Mouse (Mus musculus) MEL (cell line): ENCODE measurements around the gene Mmel1. TPM values are rescaled to one million over a fixed set of nuclear protein-coding genes. Genes with fewer than 3 reads are reported as not detected.

ENCODE experiments used
- DNase-seq: peaks from one replicate; pipeline ENCODE4 v3.0.0; 2011; ENCODE audit warnings: low read depth, low spot score
- H3K27ac ChIP-seq: 2 replicates; pipeline ENCODE4 v1.5.1; 2012; ENCODE audit warnings: low read depth, mild to moderate bottlenecking, control low read depth, low read length, moderate library complexity; ENCODE audit not compliant: control insufficient read depth
- H3K27me3 ChIP-seq, 2 experiments: fragments of 150-350 bp in 1 of 2; sonication (generic) in 1 of 2; 2 replicates each; pipeline ENCODE4 v1.6.1; 2012; ENCODE audit warnings: low read length in 2 of 2, mild to moderate bottlenecking in 2 of 2, improper control_type of control experiment in 1 of 2, moderate library complexity in 1 of 2; ENCODE audit not compliant: insufficient read depth in 2 of 2, control insufficient read depth in 1 of 2
- H3K36me3 ChIP-seq, 2 experiments: 2 replicates each; pipeline ENCODE4 v1.6.1; 2012 to 2014; ENCODE audit warnings: low read length in 2 of 2, improper control_type of control experiment in 1 of 2, inconsistent platforms in 1 of 2, mild to moderate bottlenecking in 1 of 2; ENCODE audit not compliant: insufficient read depth in 2 of 2, control insufficient read depth in 1 of 2
- H3K4me1 ChIP-seq, 2 experiments: fragments of 150-350 bp in 1 of 2; sonication (generic) in 1 of 2; 2 replicates each; pipeline ENCODE4 v1.6.1; 2012; ENCODE audit warnings: low read length in 2 of 2, improper control_type of control experiment in 1 of 2, mild to moderate bottlenecking in 1 of 2; ENCODE audit not compliant: insufficient read depth in 2 of 2, control insufficient read depth in 1 of 2
- H3K4me3 ChIP-seq, 2 experiments: fragments of 150-350 bp in 1 of 2; sonication (generic) in 1 of 2; 2 replicates each; pipeline ENCODE4 v1.5.1; 2012; ENCODE audit warnings: low read depth in 2 of 2, low read length in 2 of 2, mild to moderate bottlenecking in 2 of 2, moderate library complexity in 2 of 2, control low read depth in 1 of 2, improper control_type of control experiment in 1 of 2; ENCODE audit not compliant: control insufficient read depth in 1 of 2, insufficient read depth in 1 of 2
- H3K79me2 ChIP-seq: 2 replicates; pipeline ENCODE4 v1.6.1; 2012; ENCODE audit warnings: mild to moderate bottlenecking, low read length, moderate library complexity; ENCODE audit not compliant: control insufficient read depth, poor library complexity, insufficient read depth
- H3K9ac ChIP-seq: 2 replicates; pipeline ENCODE4 v1.6.1; 2012; ENCODE audit warnings: low read depth, mild to moderate bottlenecking, control low read depth, low read length, moderate library complexity; ENCODE audit not compliant: control insufficient read depth, poor library complexity, severe bottlenecking
- H3K9me3 ChIP-seq: fragments of 150-350 bp; sonication (generic); replicated peaks from 2 replicates; pipeline ENCODE4 v1.6.1; 2012; ENCODE audit warnings: mild to moderate bottlenecking, low read length, improper control_type of control experiment, moderate library complexity; ENCODE audit not compliant: insufficient read depth
- CHD1 ChIP-seq: IDR thresholded peaks from 2 replicates; pipeline ENCODE4 v1.6.1; 2012; ENCODE audit warnings: low read depth, mild to moderate bottlenecking, inconsistent platforms, low read length, improper control_type of control experiment
- CTCF ChIP-seq, 3 experiments: IDR thresholded peaks in 2 of 3; conservative IDR thresholded peaks in 1 of 3; 2 replicates each; pipeline ENCODE4 v1.5.1; 2011 to 2012; ENCODE audit warnings: low read length in 3 of 3, low read depth in 2 of 3, mild to moderate bottlenecking in 2 of 3, improper control_type of control experiment in 1 of 3, inconsistent platforms in 1 of 3, mixed read lengths in 1 of 3, moderate library complexity in 1 of 3; ENCODE audit not compliant: control insufficient read depth in 1 of 3, insufficient read depth in 1 of 3, poor library complexity in 1 of 3, severe bottlenecking in 1 of 3
- E2F4 ChIP-seq: IDR thresholded peaks from 2 replicates; pipeline ENCODE4 v1.6.1; 2011; ENCODE audit warnings: low read depth, low read length, improper control_type of control experiment, borderline replicate concordance
- ETS1 ChIP-seq: IDR thresholded peaks from 2 replicates; pipeline ENCODE4 v1.6.1; 2012; ENCODE audit warnings: low read depth, mild to moderate bottlenecking, inconsistent platforms, low read length, improper control_type of control experiment, moderate library complexity
- GATA1 ChIP-seq: IDR thresholded peaks from 2 replicates; pipeline ENCODE4 v1.6.1; 2011; ENCODE audit warnings: low read depth, low read length, improper control_type of control experiment
- KAT2A ChIP-seq: conservative IDR thresholded peaks from 2 replicates; pipeline ENCODE4 v1.6.1; 2012; ENCODE audit warnings: low read depth, low read length, improper control_type of control experiment, inconsistent platforms
- MAX ChIP-seq: IDR thresholded peaks from 2 replicates; pipeline ENCODE4 v1.6.1; 2011; ENCODE audit warnings: low read length, improper control_type of control experiment
- MEF2A ChIP-seq: IDR thresholded peaks from 2 replicates; pipeline ENCODE4 v1.6.1; 2014; ENCODE audit warnings: low read depth, mild to moderate bottlenecking, inconsistent platforms, low read length, improper control_type of control experiment; ENCODE audit not compliant: poor library complexity, insufficient replicate concordance, severe bottlenecking; ENCODE audit errors: extremely low read depth
- MYB ChIP-seq: IDR thresholded peaks from 2 replicates; pipeline ENCODE4 v1.6.1; 2011; ENCODE audit warnings: mild to moderate bottlenecking, low read depth, low read length, improper control_type of control experiment
- NELFE ChIP-seq: IDR thresholded peaks from 2 replicates; pipeline ENCODE4 v1.6.1; 2011; ENCODE audit warnings: low read depth, low read length, improper control_type of control experiment
- POLR2A ChIP-seq, 2 experiments: IDR thresholded peaks; 2 replicates each; pipeline ENCODE4 v1.6.1; 2011 to 2012; ENCODE audit warnings: low read length in 2 of 2, mild to moderate bottlenecking in 2 of 2, control low read depth in 1 of 2, improper control_type of control experiment in 1 of 2, low read depth in 1 of 2, moderate library complexity in 1 of 2; ENCODE audit not compliant: control insufficient read depth in 1 of 2, insufficient read depth in 1 of 2, poor library complexity in 1 of 2
- RCOR1 ChIP-seq: IDR thresholded peaks from 2 replicates; pipeline ENCODE4 v1.6.1; 2012; ENCODE audit warnings: low read depth, mild to moderate bottlenecking, inconsistent platforms, low read length, improper control_type of control experiment
- SIN3A ChIP-seq: IDR thresholded peaks from 2 replicates; pipeline ENCODE4 v1.6.1; 2012; ENCODE audit warnings: low read length, improper control_type of control experiment, inconsistent platforms
- SMC3 ChIP-seq: IDR thresholded peaks from 2 replicates; pipeline ENCODE4 v1.6.1; 2011; ENCODE audit warnings: low read depth, low read length, improper control_type of control experiment
- TBP ChIP-seq: IDR thresholded peaks from 2 replicates; pipeline ENCODE4 v1.8.0; 2011; ENCODE audit warnings: low read depth, low read length, improper control_type of control experiment
- UBTF ChIP-seq: IDR thresholded peaks from 2 replicates; pipeline ENCODE4 v1.6.1; 2012; ENCODE audit warnings: low read depth, mild to moderate bottlenecking, inconsistent platforms, low read length, improper control_type of control experiment, moderate library complexity, borderline replicate concordance; ENCODE audit not compliant: insufficient read depth
- USF2 ChIP-seq, 2 experiments: IDR thresholded peaks; 2 replicates each; pipeline ENCODE4 v1.6.1; 2011 to 2012; ENCODE audit warnings: improper control_type of control experiment in 2 of 2, low read length in 2 of 2, borderline replicate concordance in 1 of 2, inconsistent platforms in 1 of 2, low read depth in 1 of 2, mild to moderate bottlenecking in 1 of 2; ENCODE audit not compliant: insufficient read depth in 1 of 2
- ZC3H11A ChIP-seq: IDR thresholded peaks from 2 replicates; pipeline ENCODE4 v1.6.1; 2012; ENCODE audit warnings: low read depth, mild to moderate bottlenecking, inconsistent platforms, low read length, improper control_type of control experiment
- ZKSCAN1 ChIP-seq: IDR thresholded peaks from 2 replicates; pipeline ENCODE4 v1.6.1; 2012; ENCODE audit warnings: low read depth, mild to moderate bottlenecking, inconsistent platforms, low read length, improper control_type of control experiment, moderate library complexity
- ZNF384 ChIP-seq: IDR thresholded peaks from 2 replicates; pipeline ENCODE4 v1.6.1; 2012; ENCODE audit warnings: low read depth, mild to moderate bottlenecking, inconsistent platforms, low read length, improper control_type of control experiment
- polyA plus RNA-seq, 2 experiments: library from polyadenylated mRNA; stranded (reverse) in 1 of 2; unstranded in 1 of 2; fragments of >175 nt in 1 of 2; fragments of >200 nt in 1 of 2; gene quantifications; 2 replicates each; pipeline versions ENCODE4 v1.2.1 to v1.2.4; 2012; ENCODE audit warnings: low replicate concordance in 2 of 2, low read depth in 1 of 2; ENCODE audit not compliant: insufficient read length in 2 of 2, insufficient read depth in 1 of 2, missing spikeins in 1 of 2
- total RNA-seq: library from RNA; depleted of rRNA; stranded (reverse); fragments of 300-350 nt; gene quantifications from 2 replicates; pipeline ENCODE4 v1.2.3, GENCODE M21; 2012

Gene Mmel1
- total and polyA plus RNA-seq, 3 experiments, result 0.07 to 0.08 TPM; not detected in 1

DNA sequence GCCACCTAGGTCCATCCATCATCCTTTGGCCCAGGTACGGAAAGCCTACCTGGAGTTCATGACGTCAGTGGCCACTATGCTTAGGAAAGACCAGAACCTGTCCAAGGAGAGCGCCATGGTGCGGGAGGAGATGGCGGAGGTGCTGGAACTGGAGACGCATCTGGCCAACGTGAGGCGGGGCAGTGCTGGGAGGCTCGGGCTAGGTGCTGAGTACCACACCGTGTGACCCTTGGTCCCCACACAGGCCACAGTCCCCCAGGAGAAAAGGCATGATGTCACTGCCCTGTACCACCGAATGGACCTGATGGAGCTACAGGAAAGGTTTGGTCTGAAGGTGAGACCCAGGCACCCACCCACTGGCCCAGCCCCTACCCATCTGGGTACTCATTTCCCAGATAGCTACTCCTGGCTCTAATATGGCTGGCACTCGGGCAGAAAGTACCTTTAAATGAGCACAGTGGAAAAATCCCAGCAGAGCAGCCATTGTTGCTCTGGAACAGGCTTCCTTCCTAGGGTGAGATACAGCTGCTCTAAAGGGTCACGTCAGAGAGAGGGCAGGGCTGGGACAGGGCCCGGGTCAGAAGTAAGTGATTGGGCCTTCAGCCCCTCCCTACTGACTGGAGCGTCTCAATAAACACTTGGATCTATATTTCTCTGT lies 18.3 kb downstream of the Mmel1 start:
- TF ChIP-seq TBP (no peak), POLR2A (IDR thresholded peaks at IDR 0.05; ENCODE audit: control insufficient read depth in 1 of 2, insufficient read depth in 1 of 2, low read depth in 1 of 2, low read length in 2 of 2, poor library complexity in 1 of 2) (no peak), CTCF (IDR thresholded peaks at IDR 0.05 in 2 of 3, conservative IDR thresholded peaks at IDR 0.05 in 1 of 3; ENCODE audit: control insufficient read depth in 1 of 3, insufficient read depth in 1 of 3, low read depth in 2 of 3, low read length in 3 of 3, poor library complexity in 1 of 3, severe bottlenecking in 1 of 3) (no peak), GATA1 (no peak), SIN3A (no peak), ZKSCAN1 (no peak), MYB (no peak), RCOR1 (no peak), USF2 (IDR thresholded peaks at IDR 0.05; ENCODE audit: borderline replicate concordance in 1 of 2, insufficient read depth in 1 of 2, low read depth in 1 of 2, low read length in 2 of 2) (no peak)
- no peaks in the 10 kb centered on the region for H3K9me3 ChIP-seq
- no peaks in the 10 kb centered on the region for H3K4me1 ChIP-seq
- no peak overlapping the region for H3K27ac ChIP-seq
- no peak overlapping the region for H3K4me3 ChIP-seq
- no peaks in the 10 kb centered on the region for H3K27me3 ChIP-seq
- H3K9ac ChIP-seq, result no peak overlapping the region
- H3K79me2 ChIP-seq, result no peaks in the 10 kb centered on the region
- no peaks in the 10 kb centered on the region for H3K36me3 ChIP-seq
- DNase-seq, result no peak

DNA sequence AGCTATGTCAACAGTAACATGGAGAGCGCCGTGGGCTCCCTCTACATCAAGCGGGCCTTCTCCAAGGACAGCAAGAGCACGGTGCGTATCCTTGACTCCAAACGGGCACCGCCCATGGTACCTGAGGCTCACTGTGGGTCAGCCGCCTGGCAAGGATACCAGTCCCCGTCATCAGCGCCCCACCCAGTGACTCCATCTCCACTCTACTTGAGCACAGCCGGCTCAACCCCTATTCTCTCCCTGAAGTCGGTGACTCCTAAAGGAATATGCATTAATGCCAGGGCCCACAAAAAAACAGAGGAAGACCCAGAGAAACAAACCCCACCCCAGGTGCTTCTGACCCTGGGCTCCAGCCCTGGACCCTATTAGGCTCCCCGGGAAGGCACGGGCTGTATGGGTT lies 21.5 kb downstream of the Mmel1 start:
- no peaks in the 10 kb centered on the region for H3K79me2 ChIP-seq
- H3K4me1 ChIP-seq, result no peaks in the 10 kb centered on the region
- no peak overlapping the region for H3K4me3 ChIP-seq
- TF ChIP-seq NELFE (no peak), E2F4 (no peak), MEF2A (no peak), MAX (no peak), GATA1 (no peak), TBP (no peak), SMC3 (no peak), ETS1 (no peak), UBTF (no peak), ZC3H11A (no peak), CHD1 (no peak), ZNF384 (no peak), KAT2A (no peak), RCOR1 (no peak)
- no peaks in the 10 kb centered on the region for H3K9me3 ChIP-seq
- H3K27me3 ChIP-seq, result no peaks in the 10 kb centered on the region
- no peaks in the 10 kb centered on the region for H3K36me3 ChIP-seq
- H3K27ac ChIP-seq, result no peak overlapping the region
- no peak overlapping the region for H3K9ac ChIP-seq
- no peak for DNase-seq
